ENCODE assay signal across 22 mouse cellular contexts in the genomic region with DNA sequence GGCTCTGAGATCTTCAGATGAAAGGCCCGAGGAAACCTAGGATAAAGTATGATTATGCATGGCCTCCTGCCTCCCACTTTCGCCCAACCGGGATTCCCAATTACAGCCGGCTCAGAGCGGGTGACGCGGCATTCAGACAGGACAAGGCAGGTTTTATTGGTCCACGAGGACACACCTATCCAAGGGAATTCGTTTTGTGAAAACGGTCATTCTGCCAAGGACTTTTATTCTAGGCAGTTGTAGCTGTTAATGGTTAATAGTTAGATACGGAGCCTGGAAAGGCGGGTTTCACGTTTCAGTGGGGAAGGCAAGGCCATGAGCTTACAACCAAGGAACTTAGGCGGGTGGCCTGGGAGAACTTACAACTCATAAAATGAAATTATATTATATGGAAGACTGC. TPM values are rescaled to one million over a fixed set of nuclear protein-coding genes. Genes with fewer than 3 reads are reported as not detected.
DNase-seq lines count a peak whose midpoint lies in the region; ATAC-seq lines count a peak whose summit lies in the region.
"Had no signal": no experiment of that assay in that cellular context is flagged by ENCODE, and none has a peak within 500 bp of the region (broad histone marks: within the 10 kb centered on the region; RNA-seq: fewer than 3 reads in every experiment).

No protein-coding gene starts in this region.

- H3K9ac ChIP-seq in lung, embryonic 15.5 days: no peak overlapping the region
- H3K9ac ChIP-seq: embryonic facial prominence, embryonic 13.5 days; forebrain, embryonic 12.5 days; limb, embryonic 12.5 days; midbrain, embryonic 12.5 days had no signal

- no peaks in the 10 kb centered on the region for H3K27me3 ChIP-seq in lung, embryonic 15.5 days
- H3K27me3 ChIP-seq: embryonic facial prominence, embryonic 13.5 days; forebrain, embryonic 12.5 days; midbrain, embryonic 12.5 days had no signal

- H3K9me3 ChIP-seq in lung, embryonic 15.5 days: no peaks in the 10 kb centered on the region

- H3K4me3 ChIP-seq in lung, embryonic 15.5 days: no peak overlapping the region
- H3K4me3 ChIP-seq: embryonic facial prominence, embryonic 13.5 days; forebrain, embryonic 12.5 days; limb, embryonic 12.5 days; midbrain, embryonic 12.5 days; myocyte had no signal

- H3K36me3 ChIP-seq in lung, embryonic 15.5 days: no peaks in the 10 kb centered on the region
- H3K36me3 ChIP-seq: embryonic facial prominence, embryonic 13.5 days; forebrain, embryonic 12.5 days; limb, embryonic 12.5 days; midbrain, embryonic 12.5 days had no signal

- DNase-seq in lung, adult 18-20 months: no peak
- peak; percentile 46 for DNase-seq in kidney, adult 18-20 months
- peak; percentile 28 to 68 for DNase-seq in kidney, postnatal 25 days
- DNase-seq in yolk sac, embryonic 10.5 days (ENCODE audit: low spot score): peak; percentile 26
- no peak for DNase-seq in spleen, adult 12 weeks (ENCODE audit: low spot score)
- no peak for DNase-seq in cerebellum, adult 8-10 months
- DNase-seq: adrenal gland, postnatal 36 days; cerebellum, postnatal 36 days; lung, postnatal 14 days; right cerebral cortex, adult 18-20 months had no signal

- H3K4me2 ChIP-seq in lung, embryonic 15.5 days: no peak overlapping the region
- H3K4me2 ChIP-seq: embryonic facial prominence, embryonic 13.5 days; forebrain, embryonic 12.5 days; limb, embryonic 12.5 days; midbrain, embryonic 12.5 days had no signal

- H3K27ac ChIP-seq in lung, embryonic 15.5 days: no peak overlapping the region
- H3K27ac ChIP-seq: embryonic facial prominence, embryonic 13.5 days; forebrain, embryonic 12.5 days; hindbrain, postnatal 0 days; limb, embryonic 12.5 days; midbrain, embryonic 12.5 days had no signal

- WGBS in lung, embryonic 15.5 days: 50% methylated on average over 14 of the region's 14 CpGs

- ATAC-seq in lung, embryonic 15.5 days (ENCODE audit: borderline replicate concordance, extremely low read depth, low FRiP score, low TSS enrichment): peak; percentile 49; the same call in 1 of the 2 replicates
- ATAC-seq in megakaryocyte, adult 5-6 weeks (ENCODE audit: poor library complexity, severe bottlenecking): no peak
- ATAC-seq: hindbrain, postnatal 0 days had no signal

- H3K4me1 ChIP-seq in lung, embryonic 15.5 days: no peaks in the 10 kb centered on the region
- H3K4me1 ChIP-seq: embryonic facial prominence, embryonic 13.5 days; forebrain, embryonic 12.5 days; midbrain, embryonic 12.5 days had no signal

RNA-seq across cellular contexts. Expression of a gene that starts 16.2 kb away (rescaled TPM):
- polyA plus RNA-seq in lung, embryonic 15.5 days (2015; fragmentation: Nextera tagmentation; extraction: Ambion mirVana): not detected in 2 replicates
- total RNA-seq in megakaryocyte, adult 5-6 weeks (2015): not detected in 2 replicates
- total RNA-seq in megakaryocyte, adult 5-6 weeks (2017): not detected in 2 replicates
- total RNA-seq: adrenal gland, postnatal 36 days; ES-E14; heart, adult 8-10 months; heart, postnatal 25 days; hindbrain, postnatal 0 days; layer of hippocampus, postnatal 14 days had no signal
- polyA plus RNA-seq: embryonic facial prominence, embryonic 13.5 days; forebrain, embryonic 12.5 days; hindbrain, postnatal 0 days; limb, embryonic 12.5 days; midbrain, embryonic 12.5 days; myocyte had no signal

RNA-seq across cellular contexts. Expression of a gene that starts 46.1 kb away (rescaled TPM):
- polyA plus RNA-seq in lung, embryonic 15.5 days (2015; fragmentation: Nextera tagmentation; extraction: Ambion mirVana): 0.72 and 0.96 TPM in 2 replicates
- not detected in 2 replicates for total RNA-seq in megakaryocyte, adult 5-6 weeks (2015)
- not detected in 2 replicates for total RNA-seq in megakaryocyte, adult 5-6 weeks (2017)
- total RNA-seq: heart, adult 8-10 months; heart, postnatal 25 days had no signal
- polyA plus RNA-seq: myocyte had no signal

Comparison
In these comparisons a context has a peak if more than half of its experiments do, and no peak if none do; other contexts are left out.
1. DNase-seq: peak in kidney, adult 18-20 months (single experiment), kidney, postnatal 25 days (2 of 2) and yolk sac, embryonic 10.5 days (single experiment); none in lung, adult 18-20 months (0 of 2), spleen, adult 12 weeks (single experiment) and cerebellum, adult 8-10 months (single experiment).